Mouse (Mus musculus) macrophage (primary cell): ENCODE measurements around the gene Atp1b1. TPM values are rescaled to one million over a fixed set of nuclear protein-coding genes. Genes with fewer than 3 reads are reported as not detected.

Source experiments
- H3K27ac ChIP-seq: fragments of 350-480 bp; formaldehyde crosslinking; 2 replicates; pipeline ENCODE4 v1.9.0; 2021
- H3K36me3 ChIP-seq: fragments of 350-480 bp; formaldehyde crosslinking; 2 replicates; pipeline ENCODE4 v1.9.0; 2021; ENCODE audit errors: inconsistent target
- H3K4me3 ChIP-seq: fragments of 350-480 bp; formaldehyde crosslinking; 2 replicates; pipeline ENCODE4 v1.9.0; 2021; ENCODE audit errors: inconsistent target
- H3K79me2 ChIP-seq: fragments of 350-480 bp; formaldehyde crosslinking; 2 replicates; pipeline ENCODE4 v1.9.0; 2021; ENCODE audit errors: inconsistent target
- WGBS: methylation state at CpG from one replicate; pipeline ENCODE4 v1.1.7; 2026; ENCODE audit warnings: inconsistent platforms; ENCODE audit not compliant: missing documents; 5-methylcytosine and 5-hydroxymethylcytosine counted together
- polyA plus RNA-seq: library from polyadenylated mRNA; stranded (reverse); fragments of 250-400 nt; gene quantifications from 3 replicates; pipeline ENCODE4 v1.2.4, GENCODE M21; 2018; ENCODE audit warnings: inconsistent platforms

Atp1b1 gene
- polyA plus RNA-seq, 1 experiment from 2014 or later = 1.1 TPM

DNA sequence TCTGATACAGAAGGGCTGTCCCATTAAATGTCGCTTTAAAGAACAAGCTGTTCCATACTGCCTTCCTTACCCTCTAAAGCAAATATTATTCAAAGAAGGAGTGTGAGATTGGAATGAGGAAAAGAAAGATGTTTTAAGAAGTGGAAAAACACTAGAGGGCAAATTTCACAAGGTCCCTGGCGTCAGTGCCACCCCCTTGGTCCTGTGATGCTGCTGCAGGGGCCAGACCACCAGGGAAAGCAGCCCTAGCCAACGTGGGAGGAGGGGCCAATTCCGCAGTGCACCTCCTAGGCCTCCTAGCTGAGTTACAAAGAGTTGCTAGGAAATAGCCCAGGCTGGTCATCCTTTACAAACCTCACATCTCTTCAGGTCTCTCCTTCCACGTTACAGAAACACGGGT, 2.1 kb downstream of the Atp1b1 start:
- H3K27ac ChIP-seq = no peak overlapping the region
- H3K4me3 ChIP-seq = no peak overlapping the region
- WGBS = 77% methylated on average over 6 of the region's 6 CpGs
- H3K36me3 ChIP-seq = no peaks in the 10 kb centered on the region
- H3K79me2 ChIP-seq = no peaks in the 10 kb centered on the region

DNA sequence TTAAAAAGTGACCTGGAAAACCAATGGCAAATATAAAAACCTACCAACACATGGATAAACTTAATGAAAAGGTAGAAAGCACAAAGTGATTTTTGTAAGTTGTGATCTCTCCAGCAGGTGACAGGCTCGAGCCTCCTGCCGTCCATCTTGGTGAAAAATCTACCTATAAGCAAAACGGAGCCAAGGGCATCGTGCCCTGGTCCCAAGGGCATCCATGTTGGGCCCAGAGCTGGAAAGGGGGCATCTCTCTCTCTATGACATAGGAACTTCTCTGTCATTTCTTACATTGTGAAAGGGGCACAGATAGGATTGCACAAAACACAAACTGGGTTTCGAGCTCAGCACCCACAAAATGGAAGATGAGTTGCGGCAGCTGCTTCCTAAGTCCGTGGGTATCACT, 2.5 kb downstream of the Atp1b1 start:
- Histone ChIP-seq H3K79me2 (no peaks in the 10 kb centered on the region), H3K36me3 (no peaks in the 10 kb centered on the region), H3K27ac (no peak overlapping the region), H3K4me3 (no peak overlapping the region)
- WGBS = 60% methylated on average over 7 of the region's 7 CpGs

DNA sequence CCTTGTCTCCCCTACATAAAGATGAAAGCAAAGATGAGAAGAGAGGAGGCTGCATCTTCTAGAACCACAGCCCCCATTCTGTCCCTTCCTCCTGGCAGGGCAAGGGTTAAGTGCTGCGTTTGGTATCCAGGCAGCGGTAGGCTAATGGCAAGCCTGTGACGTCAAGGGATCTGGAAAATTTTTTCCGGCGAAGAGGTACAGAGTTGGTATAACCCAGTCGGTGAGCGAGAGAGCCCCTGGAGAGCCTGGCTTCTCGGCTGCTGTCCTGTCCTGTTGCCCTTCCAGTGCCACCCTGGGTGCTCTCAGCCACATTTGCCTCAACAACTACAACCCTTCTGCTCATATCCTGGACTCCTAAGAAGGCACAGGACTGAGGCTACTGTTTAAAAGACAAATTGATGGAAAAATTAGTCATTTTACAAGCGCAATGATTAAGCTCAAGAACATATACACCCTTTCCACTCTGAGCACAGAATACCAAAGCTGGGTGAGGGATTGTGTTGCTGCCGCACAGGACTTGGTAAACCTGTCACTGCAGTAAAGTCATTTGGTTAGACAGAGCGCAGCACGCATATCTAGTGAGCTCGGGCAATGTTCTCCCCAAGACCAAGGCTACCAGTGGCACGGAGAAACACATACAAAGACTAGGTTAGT, 3.3 kb downstream of the Atp1b1 start:
- no peaks in the 10 kb centered on the region for H3K36me3 ChIP-seq
- no peaks in the 10 kb centered on the region for H3K79me2 ChIP-seq
- H3K4me3 ChIP-seq = no peak overlapping the region
- H3K27ac ChIP-seq = no peak overlapping the region
- WGBS = 86% methylated on average over 14 of the region's 14 CpGs

DNA sequence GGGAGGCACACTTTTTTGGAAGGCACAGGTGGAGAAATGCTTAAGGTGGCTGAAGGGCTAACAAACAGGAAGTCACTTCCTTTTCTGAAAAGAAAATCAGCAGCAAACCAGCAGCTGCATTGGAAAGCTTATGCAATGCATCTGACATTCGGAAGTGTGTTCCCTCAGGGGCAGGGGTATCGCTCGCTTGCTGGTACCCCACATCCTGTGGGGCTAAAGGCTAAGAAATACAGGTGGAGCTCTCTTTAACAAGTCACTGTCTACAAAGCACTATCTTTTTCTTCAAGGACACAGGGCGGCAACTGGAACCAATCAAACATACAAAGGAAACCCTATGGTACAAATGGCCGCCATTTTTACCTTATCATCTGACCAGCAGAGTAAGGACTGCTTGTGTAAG, 4.4 kb downstream of the Atp1b1 start:
- Histone ChIP-seq H3K4me3 (no peak overlapping the region), H3K36me3 (no peaks in the 10 kb centered on the region), H3K79me2 (no peaks in the 10 kb centered on the region), H3K27ac (no peak overlapping the region)
- WGBS = 15% methylated on average over 5 of the region's 5 CpGs

DNA sequence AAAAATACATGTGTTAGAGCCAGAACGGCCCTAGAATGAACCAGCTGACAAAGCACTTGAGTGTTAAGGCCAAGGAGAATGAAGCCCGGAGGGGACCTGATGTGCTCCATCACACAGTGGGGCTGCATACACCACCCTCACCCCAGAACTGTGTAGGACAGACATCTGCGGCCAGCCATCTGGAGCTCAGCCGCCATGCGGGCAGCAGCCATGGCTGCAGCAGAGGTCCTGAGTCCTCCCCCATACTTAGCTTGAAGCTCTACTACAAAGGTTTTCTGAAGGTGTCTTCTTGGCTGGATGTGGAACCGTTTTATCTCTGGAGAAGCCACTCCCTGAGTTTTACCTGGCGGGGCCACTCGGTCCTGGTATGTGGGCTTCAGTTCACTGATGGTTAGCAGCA, 5.0 kb downstream of the Atp1b1 start:
- no peaks in the 10 kb centered on the region for H3K79me2 ChIP-seq
- H3K27ac ChIP-seq = no peak overlapping the region
- H3K4me3 ChIP-seq = no peak overlapping the region
- H3K36me3 ChIP-seq = no peaks in the 10 kb centered on the region
- WGBS = 78% methylated on average over 8 of the region's 8 CpGs

GRCm38 (mm10) chr1:164452580-164452979, 5.6 kb downstream of the Atp1b1 start:
- WGBS = 19% methylated on average over 6 of the region's 6 CpGs

GRCm38 (mm10) chr1:164451346-164451745, 6.8 kb downstream of the Atp1b1 start:
- Histone ChIP-seq H3K4me3 (no peak overlapping the region), H3K27ac (no peak overlapping the region), H3K36me3 (no peaks in the 10 kb centered on the region), H3K79me2 (no peaks in the 10 kb centered on the region)
- WGBS = 95% methylated on average over 5 of the region's 5 CpGs

More at GRCm38 (mm10) chr1:164452580-164452979, 5.6 kb downstream of the Atp1b1 start:
- Histone ChIP-seq H3K27ac (no peak overlapping the region), H3K36me3 (no peaks in the 10 kb centered on the region), H3K79me2 (no peaks in the 10 kb centered on the region), H3K4me3 (no peak overlapping the region)

DNA sequence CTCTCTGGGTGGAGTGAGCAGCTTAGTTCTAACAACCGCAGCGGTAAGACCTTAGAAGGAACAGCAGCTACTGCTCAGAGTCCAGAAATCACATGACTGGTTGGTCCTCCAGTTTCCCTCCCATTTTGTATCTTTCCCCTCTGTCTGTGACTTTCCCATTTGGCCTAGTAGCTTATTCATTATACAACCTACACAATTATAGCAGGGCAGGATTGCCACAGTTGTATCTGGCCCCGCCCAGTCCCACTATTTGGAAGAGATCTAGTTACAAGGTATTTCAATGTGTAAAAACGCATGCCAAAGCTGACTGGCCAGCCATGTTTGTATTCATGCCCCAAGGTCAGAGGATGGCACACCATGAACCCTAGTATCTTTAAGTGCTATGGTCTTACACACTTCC, 7.5 kb downstream of the Atp1b1 start:
- no peaks in the 10 kb centered on the region for H3K36me3 ChIP-seq
- H3K79me2 ChIP-seq = no peaks in the 10 kb centered on the region
- H3K27ac ChIP-seq = no peak overlapping the region
- 89% methylated on average over 4 of the region's 4 CpGs for WGBS
- H3K4me3 ChIP-seq = no peak overlapping the region

GRCm38 (mm10) chr1:164450231-164450630, 7.9 kb downstream of the Atp1b1 start:
- H3K36me3 ChIP-seq = no peaks in the 10 kb centered on the region
- no peak overlapping the region for H3K4me3 ChIP-seq
- no peak overlapping the region for H3K27ac ChIP-seq
- 72% methylated on average over 4 of the region's 4 CpGs for WGBS
- no peaks in the 10 kb centered on the region for H3K79me2 ChIP-seq

GRCm38 (mm10) chr1:164449626-164450025, 8.5 kb downstream of the Atp1b1 start:
- WGBS = 94% methylated on average over 8 of the region's 8 CpGs
- H3K36me3 ChIP-seq = no peaks in the 10 kb centered on the region
- no peak overlapping the region for H3K27ac ChIP-seq
- H3K4me3 ChIP-seq = no peak overlapping the region
- H3K79me2 ChIP-seq = no peaks in the 10 kb centered on the region

DNA sequence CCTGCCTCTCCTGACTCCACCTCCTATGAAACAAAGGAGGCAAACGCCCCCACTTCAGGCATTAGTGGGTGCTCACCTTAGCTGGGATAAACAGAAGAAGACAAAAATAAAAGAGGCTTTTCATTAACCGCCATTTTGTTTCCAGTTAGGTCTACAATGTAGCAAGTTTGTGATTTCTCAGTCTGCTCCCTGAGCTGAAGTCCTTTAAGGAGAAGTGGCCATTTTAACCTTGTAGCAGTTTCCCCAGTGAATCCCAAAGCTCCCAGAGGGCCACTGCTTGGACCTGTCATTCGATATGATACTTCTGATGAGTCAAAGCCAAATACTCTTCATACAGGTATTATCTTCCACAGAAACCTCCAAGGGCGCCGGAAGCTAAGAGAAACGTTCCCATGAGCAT, 10.6 kb downstream of the Atp1b1 start:
- Histone ChIP-seq H3K4me3 (no peak overlapping the region), H3K36me3 (no peaks in the 10 kb centered on the region), H3K79me2 (no peaks in the 10 kb centered on the region), H3K27ac (no peak overlapping the region)
- WGBS = 93% methylated on average over 6 of the region's 6 CpGs

DNA sequence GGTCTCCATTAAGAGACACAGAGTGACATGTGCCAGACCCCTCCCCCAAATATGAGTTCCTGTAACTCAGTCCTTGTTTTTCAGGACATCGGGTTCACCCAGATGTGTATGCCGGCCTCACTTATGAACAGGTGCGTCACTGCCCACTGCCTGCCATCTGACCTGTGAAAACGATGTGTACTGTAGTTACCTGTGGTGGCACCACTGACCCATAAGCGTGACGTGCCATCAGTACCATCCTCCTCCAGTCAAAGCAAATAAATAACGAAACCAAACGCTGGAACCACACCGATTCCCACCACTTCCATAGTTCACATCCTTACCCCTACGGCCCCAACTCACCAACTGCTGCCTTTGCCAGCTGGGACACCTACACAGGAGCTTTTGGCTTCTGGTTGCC, 11.6 kb downstream of the Atp1b1 start:
- Histone ChIP-seq H3K27ac (no peak overlapping the region), H3K36me3 (no peaks in the 10 kb centered on the region), H3K79me2 (no peaks in the 10 kb centered on the region), H3K4me3 (no peak overlapping the region)
- 95% methylated on average over 10 of the region's 10 CpGs for WGBS

GRCm38 (mm10) chr1:164445620-164446162, 12.5 kb downstream of the Atp1b1 start:
- 93% methylated on average over 5 of the region's 5 CpGs for WGBS
- Histone ChIP-seq H3K79me2 (no peaks in the 10 kb centered on the region), H3K4me3 (no peak overlapping the region), H3K27ac (no peak overlapping the region), H3K36me3 (no peaks in the 10 kb centered on the region)

DNA sequence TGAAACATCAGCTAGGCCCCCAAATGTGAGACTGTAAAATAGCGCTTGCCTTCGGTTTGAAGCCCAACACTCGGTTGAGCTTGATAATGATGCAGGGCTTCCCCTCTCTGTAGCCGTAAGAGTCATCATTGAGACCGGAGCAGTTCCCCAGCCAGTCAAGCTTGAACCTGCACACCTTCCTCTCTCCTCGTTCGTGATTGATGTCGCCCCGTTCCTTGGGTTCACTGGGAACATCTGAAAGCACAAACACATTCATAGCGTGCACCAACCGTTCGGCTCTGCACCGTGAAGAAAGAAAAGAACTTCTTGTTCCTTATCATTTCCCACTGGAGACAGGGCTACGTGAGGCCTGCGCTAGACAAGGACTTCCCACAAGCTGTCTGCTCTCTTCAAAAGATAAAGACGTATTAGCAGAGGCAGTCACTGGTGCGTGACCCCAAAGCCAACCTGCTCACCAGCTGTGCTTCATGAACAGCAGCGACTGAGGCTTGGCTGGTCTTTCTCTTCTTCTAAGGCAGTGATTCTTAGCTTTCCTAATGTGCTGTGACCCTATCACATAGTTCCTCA, 16.7 kb downstream of the Atp1b1 start:
- no peak overlapping the region for H3K27ac ChIP-seq
- no peak overlapping the region for H3K4me3 ChIP-seq
- H3K36me3 ChIP-seq = no peaks in the 10 kb centered on the region
- H3K79me2 ChIP-seq = no peaks in the 10 kb centered on the region
- 93% methylated on average over 18 of the region's 18 CpGs for WGBS

DNA sequence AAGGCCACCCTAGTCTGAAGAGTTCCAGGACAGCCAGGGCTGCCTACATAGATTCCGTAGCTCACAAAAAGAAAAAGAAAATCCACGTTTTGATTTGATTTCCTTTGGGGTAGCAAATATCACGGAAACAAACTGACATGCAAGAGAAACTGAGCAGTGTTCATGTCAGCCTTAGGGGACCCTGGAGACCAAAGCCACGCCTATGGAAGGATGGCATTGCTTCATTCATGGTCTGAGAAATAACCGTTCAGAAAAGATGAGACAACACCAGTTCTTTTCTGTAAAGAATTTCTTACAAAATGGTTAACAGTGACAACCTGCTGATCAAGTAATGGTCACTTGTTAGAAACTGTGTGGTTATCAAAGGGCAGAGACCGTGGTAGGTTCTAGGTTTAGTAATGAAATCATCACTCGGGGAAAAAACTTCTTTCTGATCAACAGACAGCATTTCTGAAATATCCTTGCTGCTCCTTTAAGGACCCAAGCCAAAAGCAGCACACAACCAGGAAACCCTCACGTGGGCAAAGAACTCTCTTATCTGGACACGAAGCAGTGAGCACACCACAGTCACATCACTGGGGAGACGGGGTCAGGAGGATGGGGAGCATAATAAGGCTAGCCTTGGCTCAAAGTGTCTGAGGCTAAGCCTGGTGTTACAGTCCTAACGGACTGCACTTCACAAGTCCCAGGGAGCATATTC, 17.3 kb downstream of the Atp1b1 start:
- no peak overlapping the region for H3K27ac ChIP-seq
- WGBS = 44% methylated on average over 11 of the region's 11 CpGs

More for the DNA sequence above, 17.3 kb downstream of the Atp1b1 start:
- Histone ChIP-seq H3K79me2 (no peaks in the 10 kb centered on the region), H3K36me3 (no peaks in the 10 kb centered on the region), H3K4me3 (no peak overlapping the region)
